Mouse (Mus musculus): ENCODE measurements around the gene Fam90a1a. TPM values are rescaled to one million over a fixed set of nuclear protein-coding genes. Genes with fewer than 3 reads are reported as not detected.

Gene Fam90a1a
- polyA plus RNA-seq, 1 experiment: not detected

DNA sequence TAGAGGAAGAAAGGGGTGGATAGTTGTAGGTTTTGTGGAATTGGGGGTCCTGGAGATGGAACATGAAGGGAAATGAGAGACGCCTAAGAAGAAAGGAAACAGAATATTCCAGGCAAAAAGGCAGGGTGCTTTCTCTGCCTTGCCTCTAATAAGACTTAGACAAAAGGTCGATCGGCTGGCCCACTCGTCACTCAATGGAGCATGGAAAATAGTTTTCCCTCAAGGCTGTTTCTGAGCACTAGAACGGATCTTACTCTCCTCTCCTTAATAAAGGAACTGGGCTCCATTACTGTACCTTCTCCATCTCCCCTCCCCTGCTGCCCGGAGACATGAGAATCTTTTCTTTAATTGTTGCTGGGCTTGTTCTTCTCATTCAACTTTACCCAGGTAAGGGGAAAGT is 12.1 kb upstream of the Fam90a1a start, which contains the start of gene Defb13:
Defb13 (plus strand) TSS at position 301 of the 400 bp plus-strand sequence.
- TF ChIP-seq MYOG (IDR thresholded peaks at IDR 0.05; ENCODE audit: control insufficient read depth, extremely low read depth, insufficient read length) (no peak), CEBPB (IDR thresholded peaks at IDR 0.05; ENCODE audit: low read depth) (no peak), FOSL1 (IDR thresholded peaks at IDR 0.05; ENCODE audit: insufficient read depth, low read length, poor library complexity, severe bottlenecking) (no peak), CTCF (IDR thresholded peaks at IDR 0.05; ENCODE audit: control insufficient read depth, insufficient read depth, insufficient read length) (no peak), MYOD1 (IDR thresholded peaks at IDR 0.05; ENCODE audit: control insufficient read depth, insufficient read length, low read depth) (no peak), MAX (IDR thresholded peaks at IDR 0.05) (no peak), USF1 (IDR thresholded peaks at IDR 0.05; ENCODE audit: low read depth) (no peak)
- no peak within 1 kb of the TSS for H3ac ChIP-seq (ENCODE audit: control insufficient read depth, insufficient read length, low read depth)
- H3K4me3 ChIP-seq (ENCODE audit: insufficient read depth, poor library complexity, severe bottlenecking): no peak within 1 kb of the TSS
- H3K79me3 ChIP-seq (ENCODE audit: low read depth): no peaks in the 10 kb centered on the region
- no peaks in the 10 kb centered on the region for H3K36me3 ChIP-seq (ENCODE audit: control insufficient read depth, insufficient read depth)
- H3K27me3 ChIP-seq (ENCODE audit: control insufficient read depth, insufficient read depth, insufficient read length): no peaks in the 10 kb centered on the region
- H3K79me2 ChIP-seq (ENCODE audit: control insufficient read depth, insufficient read depth): no peaks in the 10 kb centered on the region

DNA sequence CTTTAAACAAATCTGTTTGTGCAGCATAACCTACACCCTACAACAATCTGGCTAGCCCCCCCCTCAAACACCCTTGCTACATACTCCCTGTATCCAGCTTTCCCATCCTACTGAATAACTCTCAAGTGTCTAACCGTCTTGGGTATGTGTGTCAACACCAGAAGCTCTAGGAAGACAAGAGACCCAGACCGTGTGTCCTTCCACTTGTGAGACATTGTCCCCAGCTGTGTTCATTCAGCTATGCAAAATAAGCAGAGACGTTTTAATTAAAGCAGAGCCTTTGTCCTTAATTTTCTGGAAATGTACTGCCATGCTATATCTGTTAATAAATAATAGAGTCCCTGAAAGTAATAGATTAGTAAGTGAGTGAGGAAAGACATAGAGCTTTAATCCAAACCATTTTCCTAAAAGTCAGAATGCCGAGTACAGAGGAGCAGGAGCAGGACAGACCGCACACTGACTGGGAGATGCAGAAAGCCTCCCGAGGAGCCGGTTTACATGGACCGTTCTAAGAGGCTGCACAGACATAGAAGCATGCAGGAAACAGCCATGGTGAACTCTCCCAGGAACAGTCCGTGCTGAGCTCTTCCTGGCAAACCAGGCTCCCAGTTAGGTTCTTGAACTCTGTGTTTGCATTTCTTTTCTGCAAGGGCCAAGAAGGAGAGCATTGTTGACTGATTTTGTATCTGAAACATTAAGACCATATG is 11.1 kb upstream of the Fam90a1a start:
- H3K27me3 ChIP-seq (ENCODE audit: control insufficient read depth, insufficient read depth, insufficient read length): no peaks in the 10 kb centered on the region
- TF ChIP-seq CEBPB (IDR thresholded peaks at IDR 0.05; ENCODE audit: low read depth) (no peak), CTCF (IDR thresholded peaks at IDR 0.05; ENCODE audit: control insufficient read depth, insufficient read depth, insufficient read length) (no peak), MYOD1 (IDR thresholded peaks at IDR 0.05; ENCODE audit: control insufficient read depth, insufficient read length, low read depth) (no peak), MYOG (IDR thresholded peaks at IDR 0.05; ENCODE audit: control insufficient read depth, extremely low read depth, insufficient read length) (no peak), USF1 (IDR thresholded peaks at IDR 0.05; ENCODE audit: low read depth) (no peak), MAX (IDR thresholded peaks at IDR 0.05) (no peak), FOSL1 (IDR thresholded peaks at IDR 0.05; ENCODE audit: insufficient read depth, low read length, poor library complexity, severe bottlenecking) (no peak)
- no peak overlapping the region for H3ac ChIP-seq (ENCODE audit: control insufficient read depth, insufficient read length, low read depth)
- H3K36me3 ChIP-seq (ENCODE audit: control insufficient read depth, insufficient read depth): no peaks in the 10 kb centered on the region
- H3K4me3 ChIP-seq (ENCODE audit: insufficient read depth, poor library complexity, severe bottlenecking): no peak overlapping the region
- no peaks in the 10 kb centered on the region for H3K79me2 ChIP-seq (ENCODE audit: control insufficient read depth, insufficient read depth)
- H3K79me3 ChIP-seq (ENCODE audit: low read depth): no peaks in the 10 kb centered on the region

DNA sequence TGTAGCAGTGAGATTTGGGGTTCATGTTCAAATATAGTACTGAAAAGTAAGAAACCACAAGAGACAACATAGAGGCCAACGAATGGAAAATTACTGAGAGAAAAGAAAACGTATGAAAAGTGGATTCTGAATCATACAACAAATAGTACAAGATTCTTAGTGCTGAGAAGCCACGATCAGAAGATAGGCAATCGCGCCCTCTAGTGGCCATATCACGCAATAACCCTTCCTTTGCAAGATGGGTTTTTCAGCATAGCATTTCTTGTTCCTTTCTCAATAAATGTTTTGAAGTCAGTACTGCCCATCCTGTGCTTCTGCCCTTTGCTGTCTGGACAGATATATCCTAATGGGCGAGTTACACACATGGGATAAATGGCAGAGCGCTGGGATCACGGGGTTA is 3.2 kb upstream of the Fam90a1a start:
- H3ac ChIP-seq (ENCODE audit: control insufficient read depth, insufficient read length, low read depth): no peak overlapping the region
- TF ChIP-seq CTCF (IDR thresholded peaks at IDR 0.05; ENCODE audit: control insufficient read depth, insufficient read depth, insufficient read length) (no peak), CEBPB (IDR thresholded peaks at IDR 0.05; ENCODE audit: low read depth) (no peak), MYOG (IDR thresholded peaks at IDR 0.05; ENCODE audit: control insufficient read depth, extremely low read depth, insufficient read length) (no peak), MAX (IDR thresholded peaks at IDR 0.05) (no peak), USF1 (IDR thresholded peaks at IDR 0.05; ENCODE audit: low read depth) (no peak), MYOD1 (IDR thresholded peaks at IDR 0.05; ENCODE audit: control insufficient read depth, insufficient read length, low read depth) (no peak), FOSL1 (IDR thresholded peaks at IDR 0.05; ENCODE audit: insufficient read depth, low read length, poor library complexity, severe bottlenecking) (no peak)
- no peaks in the 10 kb centered on the region for H3K79me3 ChIP-seq (ENCODE audit: low read depth)
- H3K4me3 ChIP-seq (ENCODE audit: insufficient read depth, poor library complexity, severe bottlenecking): no peak overlapping the region
- H3K36me3 ChIP-seq (ENCODE audit: control insufficient read depth, insufficient read depth): no peaks in the 10 kb centered on the region
- H3K27me3 ChIP-seq (ENCODE audit: control insufficient read depth, insufficient read depth, insufficient read length): no peaks in the 10 kb centered on the region
- H3K79me2 ChIP-seq (ENCODE audit: control insufficient read depth, insufficient read depth): no peaks in the 10 kb centered on the region

DNA sequence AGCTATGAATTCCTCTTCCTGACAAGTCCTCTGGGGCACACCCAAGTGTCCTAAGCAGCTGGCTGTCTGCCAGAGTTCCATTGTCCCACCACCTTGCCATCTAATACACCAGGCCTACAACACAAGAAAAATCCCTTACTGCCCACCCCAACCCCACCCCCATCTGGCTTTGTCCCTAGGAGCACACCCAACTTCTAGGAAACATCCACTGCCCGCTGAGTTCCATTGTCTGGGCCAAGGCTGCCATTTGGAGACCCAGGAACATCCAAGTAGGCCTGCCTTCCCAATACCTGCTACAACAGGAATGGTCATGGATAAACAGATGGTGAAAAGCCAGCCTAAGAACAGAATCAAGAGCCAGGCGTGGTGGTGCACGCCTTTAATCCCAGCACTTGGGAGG is 2.2 kb upstream of the Fam90a1a start:
- no peaks in the 10 kb centered on the region for H3K27me3 ChIP-seq (ENCODE audit: control insufficient read depth, insufficient read depth, insufficient read length)
- no peaks in the 10 kb centered on the region for H3K79me3 ChIP-seq (ENCODE audit: low read depth)
- H3K4me3 ChIP-seq (ENCODE audit: insufficient read depth, poor library complexity, severe bottlenecking): no peak overlapping the region
- H3ac ChIP-seq (ENCODE audit: control insufficient read depth, insufficient read length, low read depth): no peak overlapping the region
- no peaks in the 10 kb centered on the region for H3K79me2 ChIP-seq (ENCODE audit: control insufficient read depth, insufficient read depth)
- TF ChIP-seq CTCF (IDR thresholded peaks at IDR 0.05; ENCODE audit: control insufficient read depth, insufficient read depth, insufficient read length): no peak
- no peak for TF ChIP-seq MAX (IDR thresholded peaks at IDR 0.05)
- no peak for TF ChIP-seq MYOG (IDR thresholded peaks at IDR 0.05; ENCODE audit: control insufficient read depth, extremely low read depth, insufficient read length)
- TF ChIP-seq MYOD1 (IDR thresholded peaks at IDR 0.05; ENCODE audit: control insufficient read depth, insufficient read length, low read depth): no peak
- no peak for TF ChIP-seq FOSL1 (IDR thresholded peaks at IDR 0.05; ENCODE audit: insufficient read depth, low read length, poor library complexity, severe bottlenecking)
- TF ChIP-seq USF1 (IDR thresholded peaks at IDR 0.05; ENCODE audit: low read depth): no peak
- TF ChIP-seq CEBPB (IDR thresholded peaks at IDR 0.05; ENCODE audit: low read depth): no peak
- no peaks in the 10 kb centered on the region for H3K36me3 ChIP-seq (ENCODE audit: control insufficient read depth, insufficient read depth)

DNA sequence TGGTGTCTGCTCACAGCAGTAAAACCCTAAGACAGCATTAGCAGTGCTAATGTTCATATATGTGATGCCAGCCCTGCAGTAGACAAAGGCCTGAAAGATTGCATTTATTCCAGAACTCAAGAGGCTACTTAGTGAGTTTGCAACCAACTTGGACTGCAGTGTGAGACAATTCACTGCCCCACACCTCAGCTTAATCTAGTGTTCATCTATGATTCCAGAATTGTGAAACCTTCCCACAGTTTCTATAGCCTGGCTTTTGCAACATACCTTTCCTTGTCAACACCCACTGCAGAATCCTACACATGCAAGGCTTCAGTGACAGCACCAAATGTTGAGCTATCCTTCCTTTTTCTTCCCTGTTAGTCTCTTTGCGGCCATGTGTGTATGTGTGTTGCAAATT is 8.1 kb downstream of the Fam90a1a start:
- Histone ChIP-seq H3K79me3 (ENCODE audit: low read depth) (no peaks in the 10 kb centered on the region), H3K27me3 (ENCODE audit: control insufficient read depth, insufficient read depth, insufficient read length) (no peaks in the 10 kb centered on the region)
- TF ChIP-seq MAX (IDR thresholded peaks at IDR 0.05) (no peak), MYOD1 (IDR thresholded peaks at IDR 0.05; ENCODE audit: control insufficient read depth, insufficient read length, low read depth) (no peak), FOSL1 (IDR thresholded peaks at IDR 0.05; ENCODE audit: insufficient read depth, low read length, poor library complexity, severe bottlenecking) (no peak), MYOG (IDR thresholded peaks at IDR 0.05; ENCODE audit: control insufficient read depth, extremely low read depth, insufficient read length) (no peak), USF1 (IDR thresholded peaks at IDR 0.05; ENCODE audit: low read depth) (no peak), CEBPB (IDR thresholded peaks at IDR 0.05; ENCODE audit: low read depth) (no peak), CTCF (IDR thresholded peaks at IDR 0.05; ENCODE audit: control insufficient read depth, insufficient read depth, insufficient read length) (no peak)

More for the DNA sequence above, 8.1 kb downstream of the Fam90a1a start:
- Histone ChIP-seq H3ac (ENCODE audit: control insufficient read depth, insufficient read length, low read depth) (no peak overlapping the region), H3K79me2 (ENCODE audit: control insufficient read depth, insufficient read depth) (no peaks in the 10 kb centered on the region), H3K36me3 (ENCODE audit: control insufficient read depth, insufficient read depth) (no peaks in the 10 kb centered on the region), H3K4me3 (ENCODE audit: insufficient read depth, poor library complexity, severe bottlenecking) (no peak overlapping the region)
